Mouse (Mus musculus) c-Kit-positive CD71-negative TER-119-negative erythroid progenitor cells, embryonic 14.5 days (primary cell): ENCODE measurements around the gene Pmepa1.

Source experiments
- DNase-seq: peaks from one replicate; pipeline ENCODE4 v3.0.0-alpha.2; 2013; ENCODE audit warnings: low read depth

The Pmepa1 gene

GRCm38 (mm10) chr2:173185282-173185681, 91.1 kb downstream of the Pmepa1 start:
- no peak for DNase-seq

- no peak for DNase-seq
Observed at GRCm38 (mm10) chr2:173184475-173185080, 91.8 kb downstream of the Pmepa1 start.

- DNase-seq, result no peak
Observed at GRCm38 (mm10) chr2:173183836-173184460, 92.4 kb downstream of the Pmepa1 start.

- no peak for DNase-seq
Observed at GRCm38 (mm10) chr2:173183311-173183710, 93.0 kb downstream of the Pmepa1 start.

GRCm38 (mm10) chr2:173182796-173183195, 93.5 kb downstream of the Pmepa1 start:
- DNase-seq, result no peak

- DNase-seq, result no peak
Observed at GRCm38 (mm10) chr2:173181901-173182300, 94.4 kb downstream of the Pmepa1 start.

- DNase-seq, result no peak
Observed at GRCm38 (mm10) chr2:173181486-173181885, 94.8 kb downstream of the Pmepa1 start.

GRCm38 (mm10) chr2:173180721-173181388, 95.5 kb downstream of the Pmepa1 start:
- no peak for DNase-seq

- DNase-seq, result no peak
Observed at GRCm38 (mm10) chr2:173180026-173180425, 96.3 kb downstream of the Pmepa1 start.

GRCm38 (mm10) chr2:173179046-173179445, 97.3 kb downstream of the Pmepa1 start:
- DNase-seq, result no peak

- no peak for DNase-seq
Observed at GRCm38 (mm10) chr2:173177951-173178350, 98.4 kb downstream of the Pmepa1 start.

GRCm38 (mm10) chr2:173177481-173177880, 98.9 kb downstream of the Pmepa1 start:
- no peak for DNase-seq

GRCm38 (mm10) chr2:173175703-173176102, 100.6 kb downstream of the Pmepa1 start:
- DNase-seq, result no peak

GRCm38 (mm10) chr2:173174569-173174968, 101.8 kb downstream of the Pmepa1 start:
- DNase-seq, result no peak
